Mouse (Mus musculus): ENCODE data around the gene Tas2r107. TPM values are rescaled to one million over a fixed set of nuclear protein-coding genes. Genes with fewer than 3 reads are reported as not detected.
"Not testable (repeated sequence)": the region's sequence is repeated elsewhere in the genome, so short reads cannot be mapped to it uniquely, and the experiment has no call there.

Gene Tas2r107
- not detected in 2 replicates for polyA plus RNA-seq (2016; fragmentation: Nextera tagmentation; extraction: Ambion mirVana)

DNA sequence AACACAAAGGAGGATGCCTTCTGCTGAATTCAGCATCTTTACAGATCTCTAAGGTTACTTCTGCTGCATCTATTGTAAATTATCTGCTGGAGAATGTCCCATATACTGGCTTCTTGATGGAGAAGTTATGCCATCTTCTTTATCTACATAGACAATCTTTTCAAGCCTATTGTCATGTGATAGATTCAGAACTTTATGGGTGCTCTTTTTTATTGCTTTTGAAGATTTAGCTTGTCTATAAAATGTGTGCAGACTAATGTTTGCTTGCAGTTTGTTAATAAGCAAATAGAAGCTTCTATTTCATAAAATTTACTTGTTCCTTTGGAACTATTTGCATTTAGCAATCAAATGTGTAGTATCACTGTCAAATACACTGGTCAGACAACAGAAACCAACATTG, at the start of gene Tas2r107:
TSS of gene Tas2r107 (minus strand) at position 101 of the 400 bp plus-strand sequence.
- no peak within 1 kb of the TSS for H3K4me3 ChIP-seq
- no peak for ATAC-seq (ENCODE audit: low FRiP score)
- H3K9ac ChIP-seq: no peak within 1 kb of the TSS
- no peaks in the 10 kb centered on the region for H3K4me1 ChIP-seq
- no peaks in the 10 kb centered on the region for H3K36me3 ChIP-seq
- no peak within 1 kb of the TSS for H3K4me2 ChIP-seq (replicated peaks)
- peaks cover 10% of the 10 kb centered on the region; the same call in 1 of the 2 replicates for H3K9me3 ChIP-seq (replicated peaks)
- no peak within 1 kb of the TSS for H3K27ac ChIP-seq
- H3K27me3 ChIP-seq: no peaks in the 10 kb centered on the region

- no peak for ATAC-seq (ENCODE audit: low FRiP score)
- no peak within 1 kb of the TSS for H3K27ac ChIP-seq
- no peaks in the 10 kb centered on the region for H3K27me3 ChIP-seq
- H3K4me2 ChIP-seq (replicated peaks): no peak within 1 kb of the TSS
- H3K9ac ChIP-seq: no peak within 1 kb of the TSS
- 0 out of 2 replicates have a peak, but pooled peaks cover 5% of the 10 kb centered on the region for H3K9me3 ChIP-seq (replicated peaks)
- no peaks in the 10 kb centered on the region for H3K4me1 ChIP-seq
- no peak within 1 kb of the TSS for H3K4me3 ChIP-seq
- H3K36me3 ChIP-seq: no peaks in the 10 kb centered on the region
Measured at GRCm38 (mm10) chr6:131689963-131690362, 30.0 kb upstream of the Tas2r107 start, which contains the start of gene Tas2r114. Tas2r114 (minus strand) TSS chr6:131690063.

GRCm38 (mm10) chr6:131687395-131687794, 27.4 kb upstream of the Tas2r107 start, which contains the start of gene Tas2r105:
Tas2r105 (minus strand) TSS chr6:131687495.
- Histone ChIP-seq H3K9ac (no peak within 1 kb of the TSS), H3K27ac (no peak within 1 kb of the TSS), H3K27me3 (no peaks in the 10 kb centered on the region), H3K4me2 (replicated peaks) (no peak within 1 kb of the TSS), H3K4me3 (no peak within 1 kb of the TSS), H3K4me1 (no peaks in the 10 kb centered on the region), H3K36me3 (no peaks in the 10 kb centered on the region), H3K9me3 (replicated peaks) (0 out of 2 replicates have a peak, but pooled peaks cover 8% of the 10 kb centered on the region)
- 76% methylated on average over 1 of the region's 1 CpGs for WGBS
- ATAC-seq (ENCODE audit: low FRiP score): no peak

DNA sequence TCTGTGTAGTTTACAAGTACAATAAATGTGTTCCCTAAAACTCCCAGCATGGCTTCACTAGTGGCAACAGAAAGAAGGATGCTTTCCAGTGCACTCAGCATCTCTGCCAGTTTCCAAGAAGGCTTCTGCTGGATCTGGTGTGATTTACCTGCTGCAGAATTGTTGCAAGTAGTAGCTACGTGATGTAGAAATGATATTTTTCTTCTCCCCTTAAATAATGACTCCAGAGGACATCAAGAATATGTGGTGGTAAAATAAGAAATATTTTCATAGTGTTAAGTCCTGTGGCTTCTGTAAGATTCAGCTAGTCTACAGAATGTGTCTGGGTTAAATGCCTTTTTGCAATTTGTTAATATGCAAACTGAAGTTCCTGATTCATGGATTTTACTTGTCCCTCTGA, 25.7 kb upstream of the Tas2r107 start, which contains the start of gene Tas2r104:
TSS of gene Tas2r104 (minus strand) at position 101 of the 400 bp plus-strand sequence.
- ATAC-seq (ENCODE audit: low FRiP score): no peak
- H3K9me3 ChIP-seq (replicated peaks): 0 out of 2 replicates have a peak, but pooled peaks cover 3% of the 10 kb centered on the region
- H3K4me1 ChIP-seq: no peaks in the 10 kb centered on the region
- no peaks in the 10 kb centered on the region for H3K36me3 ChIP-seq
- no peak within 1 kb of the TSS for H3K9ac ChIP-seq
- H3K4me2 ChIP-seq (replicated peaks): no peak within 1 kb of the TSS
- H3K27ac ChIP-seq: no peak within 1 kb of the TSS
- H3K27me3 ChIP-seq: no peaks in the 10 kb centered on the region
- no peak within 1 kb of the TSS for H3K4me3 ChIP-seq
- WGBS: 78% methylated on average over 1 of the region's 1 CpGs

GRCm38 (mm10) chr6:131678786-131679185, 18.8 kb upstream of the Tas2r107 start, which contains the start of gene Tas2r106:
Tas2r106 (minus strand) TSS chr6:131678886.
- no peak for ATAC-seq (ENCODE audit: low FRiP score)
- no peak within 1 kb of the TSS for H3K27ac ChIP-seq
- no peak within 1 kb of the TSS for H3K4me3 ChIP-seq
- no peaks in the 10 kb centered on the region for H3K27me3 ChIP-seq
- no peaks in the 10 kb centered on the region for H3K36me3 ChIP-seq
- H3K4me2 ChIP-seq (replicated peaks): no peak within 1 kb of the TSS
- no peaks in the 10 kb centered on the region for H3K4me1 ChIP-seq
- H3K9ac ChIP-seq: no peak within 1 kb of the TSS
- 70% methylated on average over 3 of the region's 3 CpGs for WGBS
- peaks cover 9% of the 10 kb centered on the region for H3K9me3 ChIP-seq (replicated peaks)

- Histone ChIP-seq H3K4me1 (no peaks in the 10 kb centered on the region), H3K4me2 (replicated peaks) (no peak within 1 kb of the TSS), H3K9ac (no peak within 1 kb of the TSS), H3K27ac (no peak within 1 kb of the TSS), H3K36me3 (no peaks in the 10 kb centered on the region), H3K4me3 (no peak within 1 kb of the TSS), H3K9me3 (replicated peaks) (no peaks in the 10 kb centered on the region), H3K27me3 (no peaks in the 10 kb centered on the region)
- 85% methylated on average over 3 of the region's 3 CpGs for WGBS
- ATAC-seq (ENCODE audit: low FRiP score): no peak
Measured at GRCm38 (mm10) chr6:131630812-131631211, 29.1 kb downstream of the Tas2r107 start, which contains the start of gene Tas2r130. Tas2r130 (minus strand) TSS chr6:131630912.

DNA sequence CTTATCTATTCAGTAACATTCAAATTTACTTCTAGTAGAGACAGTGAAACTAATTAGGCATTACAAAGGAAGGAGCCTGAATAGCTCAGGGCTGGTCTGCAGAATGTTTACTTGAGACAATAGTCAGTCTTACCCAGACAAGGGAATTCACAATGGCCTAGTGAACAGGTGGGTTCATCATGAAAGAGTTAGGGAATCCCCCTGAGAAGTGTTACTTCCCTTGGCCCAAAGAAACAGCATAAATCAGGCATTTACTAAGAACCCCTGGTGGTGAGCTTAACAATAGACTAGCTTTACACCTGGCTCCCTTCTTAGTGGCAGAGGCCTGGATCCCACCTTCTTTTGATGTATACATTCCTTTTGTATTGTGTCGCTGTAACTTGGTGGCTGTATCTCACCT, 50.0 kb downstream of the Tas2r107 start:
- H3K9me3 ChIP-seq (replicated peaks); H3K27me3 ChIP-seq; H3K36me3 ChIP-seq; H3K9ac ChIP-seq; H3K4me3 ChIP-seq; H3K4me2 ChIP-seq (replicated peaks); ATAC-seq (ENCODE audit: low FRiP score); H3K4me1 ChIP-seq; H3K27ac ChIP-seq: not testable (repeated sequence)
- WGBS: 85% methylated on average over 1 of the region's 1 CpGs

Other genes starting within 250 kb of the Tas2r107 start
- gene 5430401F13Rik, start 173.7 kb downstream of the Tas2r107 start, polyA plus RNA-seq (2016; fragmentation: Nextera tagmentation; extraction: Ambion mirVana): not detected in 2 replicates
- 0.43 TPM in 1 of 2 replicates, not detected in the other for gene Gm6619, start 173.7 kb downstream of the Tas2r107 start, polyA plus RNA-seq (2016; fragmentation: Nextera tagmentation; extraction: Ambion mirVana)
- gene Tas2r130, start 29.2 kb downstream of the Tas2r107 start, polyA plus RNA-seq (2016; fragmentation: Nextera tagmentation; extraction: Ambion mirVana): not detected in 2 replicates
- gene Tas2r106, start 18.7 kb upstream of the Tas2r107 start, polyA plus RNA-seq (2016; fragmentation: Nextera tagmentation; extraction: Ambion mirVana): not detected in 2 replicates
- not detected in 2 replicates for gene Tas2r104, start 25.6 kb upstream of the Tas2r107 start, polyA plus RNA-seq (2016; fragmentation: Nextera tagmentation; extraction: Ambion mirVana)
- not detected in 2 replicates for gene Tas2r105, start 27.3 kb upstream of the Tas2r107 start, polyA plus RNA-seq (2016; fragmentation: Nextera tagmentation; extraction: Ambion mirVana)
- gene Tas2r114, start 29.9 kb upstream of the Tas2r107 start, polyA plus RNA-seq (2016; fragmentation: Nextera tagmentation; extraction: Ambion mirVana): not detected in 2 replicates